Mouse (Mus musculus): ENCODE results near the gene Gm13420.

- TF ChIP-seq POLR2A (IDR thresholded peaks at IDR 0.05; ENCODE audit: low read depth, low read length) = no peak
- TF ChIP-seq CTCF (IDR thresholded peaks at IDR 0.05; ENCODE audit: borderline replicate concordance, insufficient read depth, low read length) = no peak
Observed at GRCm38 (mm10) chr2:29773323-29773722, 21.8 kb upstream of the Gm13420 start.

Data from embryonic fibroblast, embryonic 13.5 days (primary cell).